Mouse (Mus musculus): Measurements from ENCODE around the gene Add3. TPM values are rescaled to one million over a fixed set of nuclear protein-coding genes. Genes with fewer than 3 reads are reported as not detected.

Gene Add3
- polyA plus RNA-seq, 1 experiment from 2014 or later = 34.5 TPM

DNA sequence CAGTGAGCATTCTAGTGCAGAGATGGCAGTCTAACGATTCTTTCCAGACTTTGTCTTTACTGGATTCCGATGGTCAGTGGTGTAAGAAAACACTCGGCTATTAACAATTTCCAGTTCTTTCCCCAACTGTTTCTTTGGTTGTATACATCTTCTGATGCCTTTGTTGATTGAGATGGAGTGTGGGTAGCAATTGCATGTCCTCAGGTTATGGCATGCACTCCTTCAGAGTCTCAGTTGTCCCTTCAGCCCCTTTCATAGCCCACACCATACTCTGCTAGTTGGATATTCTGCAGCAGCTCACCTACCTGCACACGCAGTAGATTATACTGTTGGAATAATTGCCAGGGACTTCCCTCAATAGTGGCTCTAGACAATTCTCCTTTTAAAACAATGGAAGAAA, 36.3 kb downstream of the Add3 start:
- Histone ChIP-seq H3K36me3 (ENCODE audit: poor library complexity, severe bottlenecking) (no peaks in the 10 kb centered on the region), H3K4me3 (no peak overlapping the region), H3K4me2 (no peak overlapping the region), H3K27ac (no peak overlapping the region), H3K4me1 (peaks cover 8% of the 10 kb centered on the region), H3K27me3 (no peaks in the 10 kb centered on the region), H3K9me3 (replicated peaks) (no peaks in the 10 kb centered on the region), H3K9ac (no peak overlapping the region)
- ATAC-seq = no peak
- 90% methylated on average over 4 of the region's 4 CpGs for WGBS

DNA sequence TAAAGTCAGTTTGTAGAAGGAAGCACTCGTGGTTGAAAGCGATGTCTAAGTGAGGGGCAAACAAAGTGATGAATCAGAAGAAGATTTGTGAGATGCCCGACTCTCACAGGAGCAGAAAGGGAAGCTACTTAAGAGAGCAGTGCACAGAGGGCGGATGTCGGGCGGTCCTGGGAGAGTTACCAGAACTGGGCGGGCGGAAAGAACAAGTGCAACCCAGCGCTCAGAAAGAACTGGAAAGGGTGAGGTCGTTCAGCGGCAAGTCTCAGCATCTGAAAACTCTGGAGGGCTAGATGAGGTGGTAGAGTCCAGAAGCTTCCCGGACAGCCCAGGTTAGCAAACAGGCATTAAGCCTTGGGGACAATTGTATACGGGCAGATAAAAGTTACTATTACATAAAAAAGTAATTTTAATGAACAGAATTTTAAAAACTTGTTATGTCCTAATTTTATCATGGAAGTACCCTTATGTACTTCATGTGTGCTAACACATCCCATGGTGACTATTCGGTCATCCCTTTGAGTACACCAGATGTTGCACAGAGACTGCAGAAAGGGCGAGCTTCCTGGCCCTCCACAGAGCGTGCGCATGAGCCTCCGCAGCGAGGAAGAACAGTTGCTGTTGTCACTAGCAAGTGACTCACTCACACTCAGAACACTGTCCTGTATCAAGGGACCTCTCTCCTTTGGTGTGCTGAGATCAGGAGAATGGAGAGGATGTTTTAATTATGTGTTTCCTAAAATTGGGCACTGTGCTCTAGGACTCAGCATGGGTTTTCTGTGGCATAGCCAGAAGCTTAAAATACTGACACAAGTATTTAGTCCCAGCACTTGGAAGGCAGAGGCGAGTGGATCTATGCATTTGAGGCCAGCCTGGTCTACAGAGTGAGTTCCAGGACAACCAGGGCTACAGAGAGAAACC, 38.6 kb downstream of the Add3 start:
- H3K9me3 ChIP-seq (replicated peaks) = no peaks in the 10 kb centered on the region
- H3K36me3 ChIP-seq (ENCODE audit: poor library complexity, severe bottlenecking) = no peaks in the 10 kb centered on the region
- H3K4me1 ChIP-seq = peaks cover 9% of the 10 kb centered on the region
- WGBS = 94% methylated on average over 20 of the region's 20 CpGs
- no peak overlapping the region for H3K9ac ChIP-seq
- H3K27ac ChIP-seq = no peak overlapping the region
- H3K4me3 ChIP-seq = no peak overlapping the region
- no peak for ATAC-seq
- H3K4me2 ChIP-seq = no peak overlapping the region
- no peaks in the 10 kb centered on the region for H3K27me3 ChIP-seq

DNA sequence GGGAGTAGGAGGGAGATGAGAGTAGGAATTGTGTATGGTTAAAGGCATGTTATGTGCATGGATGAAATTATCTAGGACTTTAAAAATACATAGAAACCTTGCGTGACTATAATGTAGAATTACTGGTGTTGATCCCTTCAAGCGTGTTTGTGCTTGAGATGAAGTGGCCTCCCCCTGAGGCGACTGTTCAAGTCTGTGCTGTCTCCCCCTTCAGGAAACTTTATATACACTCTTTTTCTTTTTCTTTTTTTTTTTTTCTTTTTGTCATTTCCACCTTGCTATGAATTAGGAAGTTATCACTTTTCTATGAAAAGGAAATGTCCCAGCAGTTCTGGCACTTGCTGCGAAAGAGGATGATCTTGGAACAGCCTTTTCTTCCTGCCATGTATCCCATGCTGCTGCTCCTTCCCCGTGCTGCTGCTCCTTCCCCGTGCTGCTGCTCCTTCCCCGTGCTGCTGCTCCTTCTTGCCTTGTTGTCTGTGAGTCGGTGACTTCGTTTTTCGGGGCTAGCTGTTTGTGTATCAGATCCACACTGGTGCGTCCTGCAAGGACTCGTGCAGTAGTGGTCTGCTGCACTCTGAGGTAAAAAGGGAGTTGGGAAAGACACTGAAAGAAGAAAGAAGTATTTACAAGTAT, 40.0 kb downstream of the Add3 start:
- Histone ChIP-seq H3K4me3 (no peak overlapping the region), H3K4me1 (peaks cover 9% of the 10 kb centered on the region), H3K9me3 (replicated peaks) (no peaks in the 10 kb centered on the region), H3K27me3 (no peaks in the 10 kb centered on the region), H3K9ac (no peak overlapping the region), H3K27ac (no peak overlapping the region), H3K36me3 (ENCODE audit: poor library complexity, severe bottlenecking) (no peaks in the 10 kb centered on the region), H3K4me2 (no peak overlapping the region)
- 83% methylated on average over 12 of the region's 12 CpGs for WGBS
- ATAC-seq = no peak

DNA sequence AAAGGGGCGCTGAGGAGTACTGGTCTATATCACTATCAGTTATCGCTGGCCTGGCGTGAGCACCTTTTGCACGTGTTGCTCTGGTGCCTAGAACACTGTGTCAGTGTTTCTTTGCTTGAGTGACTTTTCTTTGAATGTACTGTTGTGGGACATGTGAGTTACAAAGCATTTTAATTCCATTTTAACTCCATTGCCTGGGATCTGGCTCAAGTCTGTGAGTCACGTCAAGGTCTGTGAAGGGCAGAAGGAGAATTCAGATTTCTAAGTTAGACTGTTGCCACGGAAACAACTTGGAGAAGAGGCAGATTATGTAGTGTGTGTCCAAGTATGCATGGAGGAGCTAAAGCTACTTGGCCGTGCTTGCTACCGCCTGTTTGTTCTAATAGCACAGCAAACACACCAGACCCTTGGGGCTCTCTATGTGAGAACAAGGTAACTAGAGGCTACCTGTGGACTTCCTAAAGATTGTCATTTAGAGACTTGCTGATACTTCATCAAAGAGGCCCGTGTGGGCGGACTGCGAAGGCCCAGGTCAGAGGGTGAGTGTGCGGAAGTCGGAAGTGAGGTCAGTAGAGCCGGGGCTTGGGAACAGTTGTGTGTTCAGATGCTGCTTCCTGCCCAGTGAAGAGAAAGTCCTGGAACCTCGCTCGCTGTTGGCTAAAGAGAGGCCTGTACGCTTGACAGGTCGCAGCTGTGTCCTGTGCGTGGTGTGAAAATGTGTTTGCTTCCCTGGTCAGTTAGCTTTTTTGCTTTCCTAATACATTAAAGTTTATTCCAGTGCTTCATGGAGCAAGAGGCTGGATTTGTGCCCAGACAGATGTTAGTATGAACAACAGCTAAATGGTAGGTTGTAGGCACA, 41.0 kb downstream of the Add3 start:
- Histone ChIP-seq H3K27me3 (no peaks in the 10 kb centered on the region), H3K27ac (no peak overlapping the region), H3K9me3 (replicated peaks) (no peaks in the 10 kb centered on the region), H3K4me1 (peaks cover 9% of the 10 kb centered on the region), H3K9ac (no peak overlapping the region), H3K4me3 (no peak overlapping the region), H3K36me3 (ENCODE audit: poor library complexity, severe bottlenecking) (no peaks in the 10 kb centered on the region), H3K4me2 (no peak overlapping the region)
- no peak for ATAC-seq
- 79% methylated on average over 19 of the region's 19 CpGs for WGBS

DNA sequence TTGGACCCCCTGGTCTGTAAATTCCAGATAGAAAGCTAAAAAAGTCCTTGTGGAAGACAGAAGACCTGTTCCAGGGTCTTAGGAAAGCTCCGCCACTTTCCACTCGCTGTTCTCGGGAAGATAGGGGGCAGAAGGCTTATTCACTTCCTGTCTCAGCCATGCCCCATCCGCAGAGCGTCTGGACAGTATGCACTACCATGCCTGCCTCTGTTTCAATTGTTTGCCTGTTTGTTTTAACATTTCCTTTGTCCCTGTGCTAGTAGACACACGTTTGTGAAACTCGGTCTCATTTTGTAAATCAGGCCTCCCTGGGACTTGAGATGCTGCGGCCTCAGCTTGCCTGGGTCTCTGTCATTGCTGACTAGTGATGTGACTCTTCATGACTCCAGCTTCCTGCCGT, 43.4 kb downstream of the Add3 start:
- 68% methylated on average over 9 of the region's 9 CpGs for WGBS
- no peak overlapping the region for H3K4me2 ChIP-seq
- no peaks in the 10 kb centered on the region for H3K36me3 ChIP-seq (ENCODE audit: poor library complexity, severe bottlenecking)
- H3K4me1 ChIP-seq = peaks cover 14% of the 10 kb centered on the region
- no peak overlapping the region for H3K27ac ChIP-seq
- H3K4me3 ChIP-seq = no peak overlapping the region
- H3K9ac ChIP-seq = no peak overlapping the region
- no peak for ATAC-seq
- no peaks in the 10 kb centered on the region for H3K9me3 ChIP-seq (replicated peaks)
- no peaks in the 10 kb centered on the region for H3K27me3 ChIP-seq

DNA sequence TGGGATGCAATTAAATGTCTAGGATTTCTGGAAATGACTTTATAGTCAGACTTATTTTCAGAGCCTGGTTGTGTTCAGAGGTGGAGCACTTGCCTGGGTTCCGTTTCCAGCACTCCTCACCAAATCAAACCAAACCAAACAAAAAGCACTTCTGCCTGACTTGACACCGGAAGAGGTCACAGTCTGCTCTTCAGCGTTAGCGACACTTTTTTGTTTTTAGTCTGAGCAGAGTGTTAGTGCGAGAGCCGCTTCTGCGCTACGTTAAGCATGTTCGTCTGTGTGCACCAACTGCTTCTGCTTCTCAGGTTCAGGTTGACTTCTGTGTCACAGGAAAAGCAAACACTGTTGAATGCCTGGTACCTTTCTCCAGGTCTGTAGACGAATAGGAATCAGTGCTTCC, 44.0 kb downstream of the Add3 start:
- H3K4me2 ChIP-seq = no peak overlapping the region
- H3K36me3 ChIP-seq (ENCODE audit: poor library complexity, severe bottlenecking) = no peaks in the 10 kb centered on the region
- peaks cover 14% of the 10 kb centered on the region for H3K4me1 ChIP-seq
- no peak for ATAC-seq
- H3K4me3 ChIP-seq = no peak overlapping the region
- H3K27me3 ChIP-seq = no peaks in the 10 kb centered on the region
- H3K9ac ChIP-seq = no peak overlapping the region
- 55% methylated on average over 10 of the region's 10 CpGs for WGBS
- no peaks in the 10 kb centered on the region for H3K9me3 ChIP-seq (replicated peaks)
- no peak overlapping the region for H3K27ac ChIP-seq

DNA sequence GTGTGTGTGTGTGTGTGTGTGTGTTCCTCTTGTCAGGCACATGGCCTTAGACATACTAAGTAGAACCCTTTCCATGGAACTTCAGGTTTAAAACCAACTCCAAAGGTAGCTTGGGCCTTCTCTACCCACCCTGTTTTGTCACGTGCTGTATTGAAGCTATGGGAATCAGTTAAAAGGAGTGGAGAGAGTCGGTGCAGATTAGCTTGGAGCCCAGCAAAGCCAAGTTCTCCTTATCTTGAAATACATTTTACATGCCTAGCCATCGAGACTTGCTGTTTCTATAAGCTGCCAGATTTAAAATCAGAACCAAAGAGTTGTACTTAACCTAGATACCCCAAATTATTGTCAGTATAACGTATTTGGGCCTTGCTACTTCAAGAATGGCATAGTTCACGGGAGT, 44.7 kb downstream of the Add3 start:
- no peaks in the 10 kb centered on the region for H3K27me3 ChIP-seq
- H3K27ac ChIP-seq = no peak overlapping the region
- ATAC-seq = no peak
- 89% methylated on average over 5 of the region's 5 CpGs for WGBS
- no peaks in the 10 kb centered on the region for H3K9me3 ChIP-seq (replicated peaks)
- no peak overlapping the region for H3K4me2 ChIP-seq
- peaks cover 14% of the 10 kb centered on the region for H3K4me1 ChIP-seq
- H3K36me3 ChIP-seq (ENCODE audit: poor library complexity, severe bottlenecking) = no peaks in the 10 kb centered on the region
- H3K4me3 ChIP-seq = no peak overlapping the region
- H3K9ac ChIP-seq = no peak overlapping the region

DNA sequence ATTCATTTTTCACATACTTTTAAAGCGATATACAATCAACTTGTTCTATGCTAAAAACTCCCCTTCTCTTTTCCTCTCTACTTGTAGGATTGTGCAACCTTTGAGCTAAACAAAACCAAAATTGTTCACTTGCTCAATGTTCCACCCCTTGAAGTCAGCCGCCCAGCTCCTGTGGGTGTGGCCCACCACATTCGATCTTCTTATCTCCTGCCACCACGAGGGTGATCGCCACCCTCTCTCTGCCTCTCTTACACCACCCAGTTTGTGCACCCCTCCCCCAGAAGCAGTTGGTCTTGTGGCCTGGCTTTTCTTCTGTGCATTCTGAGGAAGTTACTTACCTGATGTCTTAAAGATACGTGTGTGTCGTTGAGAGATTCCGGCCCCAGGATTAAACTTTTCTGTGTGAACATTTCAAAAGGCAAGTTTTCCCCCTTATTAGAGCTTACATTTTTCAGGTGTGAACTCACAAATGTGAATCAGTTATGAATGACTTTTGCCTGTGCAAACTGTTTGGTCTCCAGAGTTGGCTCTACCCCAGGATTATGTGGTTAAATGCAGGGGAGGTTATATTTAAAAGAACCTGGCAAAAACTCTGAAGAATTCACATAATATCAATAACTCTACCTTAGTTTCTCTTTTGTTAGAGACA, 45.4 kb downstream of the Add3 start:
- Histone ChIP-seq H3K27ac (no peak overlapping the region), H3K4me1 (peaks cover 14% of the 10 kb centered on the region), H3K9ac (no peak overlapping the region), H3K36me3 (ENCODE audit: poor library complexity, severe bottlenecking) (no peaks in the 10 kb centered on the region), H3K27me3 (no peaks in the 10 kb centered on the region), H3K4me3 (no peak overlapping the region), H3K4me2 (no peak overlapping the region), H3K9me3 (replicated peaks) (no peaks in the 10 kb centered on the region)
- 71% methylated on average over 8 of the region's 8 CpGs for WGBS
- no peak for ATAC-seq

DNA sequence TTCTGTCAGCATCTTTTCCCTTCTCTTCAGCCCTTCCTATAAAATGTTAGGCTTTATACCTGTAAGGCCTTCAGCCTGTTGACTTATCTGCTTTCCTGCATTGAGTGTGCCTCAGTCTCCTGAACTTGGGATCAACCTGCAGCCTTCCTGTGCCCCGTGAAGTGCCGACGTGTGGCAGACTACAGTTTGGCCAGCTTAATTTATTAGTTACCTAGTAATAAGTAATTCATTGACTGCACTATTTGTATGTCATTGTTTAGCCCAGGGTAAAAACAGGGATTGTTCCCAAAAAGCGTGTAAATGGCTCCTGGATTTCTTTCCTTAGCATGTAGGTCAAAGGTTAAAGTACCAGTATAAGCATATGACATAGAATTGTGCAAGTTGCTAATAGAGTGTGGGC, 46.2 kb downstream of the Add3 start:
- no peak overlapping the region for H3K4me2 ChIP-seq
- no peak overlapping the region for H3K9ac ChIP-seq
- no peaks in the 10 kb centered on the region for H3K36me3 ChIP-seq (ENCODE audit: poor library complexity, severe bottlenecking)
- no peaks in the 10 kb centered on the region for H3K27me3 ChIP-seq
- H3K27ac ChIP-seq = no peak overlapping the region
- no peaks in the 10 kb centered on the region for H3K9me3 ChIP-seq (replicated peaks)
- no peak for ATAC-seq
- no peak overlapping the region for H3K4me3 ChIP-seq
- WGBS = 84% methylated on average over 4 of the region's 4 CpGs
- H3K4me1 ChIP-seq = peaks cover 6% of the 10 kb centered on the region

DNA sequence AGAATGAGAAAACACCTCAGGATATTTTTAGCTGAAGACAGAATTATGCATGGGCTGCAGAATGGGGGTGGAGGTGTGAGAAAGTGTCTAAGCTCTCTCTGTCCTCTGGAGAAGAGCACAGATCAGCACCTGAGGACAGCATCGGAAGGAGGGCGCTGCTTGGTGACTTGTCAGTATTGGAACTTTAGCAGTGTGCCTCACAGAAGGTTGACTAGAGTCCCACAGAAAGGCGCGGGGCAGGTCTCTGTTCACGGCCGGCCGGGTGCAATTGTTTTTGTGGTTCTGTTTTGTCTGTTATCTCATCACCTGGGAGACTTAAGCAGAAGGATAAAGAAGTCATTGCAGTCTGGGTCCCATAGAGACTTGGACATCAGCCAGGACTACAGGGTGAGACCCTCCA, 47.3 kb downstream of the Add3 start:
- 79% methylated on average over 7 of the region's 7 CpGs for WGBS
- H3K27ac ChIP-seq = no peak overlapping the region
- H3K4me1 ChIP-seq = 0 out of 2 replicates have a peak, but pooled peaks cover 4% of the 10 kb centered on the region
- no peak overlapping the region for H3K4me2 ChIP-seq
- no peaks in the 10 kb centered on the region for H3K9me3 ChIP-seq (replicated peaks)
- ATAC-seq = no peak
- no peak overlapping the region for H3K9ac ChIP-seq
- no peaks in the 10 kb centered on the region for H3K36me3 ChIP-seq (ENCODE audit: poor library complexity, severe bottlenecking)
- H3K4me3 ChIP-seq = no peak overlapping the region
- no peaks in the 10 kb centered on the region for H3K27me3 ChIP-seq

DNA sequence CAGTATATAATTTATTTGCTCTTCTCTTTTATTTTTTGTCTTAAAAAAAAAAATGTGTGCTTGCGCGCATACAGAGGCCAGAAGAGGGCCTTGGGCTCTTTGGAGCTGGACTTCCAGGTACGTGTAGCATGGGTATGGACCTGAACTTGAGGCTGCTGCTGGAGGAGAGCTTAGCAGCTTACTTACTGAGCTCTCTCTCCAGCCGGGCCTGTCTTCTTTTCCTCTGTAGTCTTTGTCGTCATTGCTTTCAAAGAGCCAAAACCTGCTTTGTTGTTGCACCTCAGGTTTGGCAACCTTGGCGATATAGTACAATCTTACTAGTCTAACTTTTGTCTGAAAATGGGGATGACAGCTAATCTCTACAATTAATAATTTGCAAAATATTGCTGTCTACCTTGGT, 47.9 kb downstream of the Add3 start:
- no peak for ATAC-seq
- Histone ChIP-seq H3K4me3 (no peak overlapping the region), H3K9ac (no peak overlapping the region), H3K36me3 (ENCODE audit: poor library complexity, severe bottlenecking) (no peaks in the 10 kb centered on the region), H3K9me3 (replicated peaks) (no peaks in the 10 kb centered on the region), H3K4me2 (no peak overlapping the region), H3K27ac (no peak overlapping the region), H3K27me3 (no peaks in the 10 kb centered on the region), H3K4me1 (0 out of 2 replicates have a peak, but pooled peaks cover 4% of the 10 kb centered on the region)
- 83% methylated on average over 6 of the region's 6 CpGs for WGBS

All from forebrain, embryonic 13.5 days (tissue).